Mouse (Mus musculus) liver, postnatal 0 days (tissue): Measurements from ENCODE around the gene Dusp18.

Experiments used
- CTCF ChIP-seq: sonication (generic); IDR thresholded peaks from 2 replicates; pipeline ENCODE4 v1.5.1; 2016; ENCODE audit warnings: antibody characterized with exemption, low read depth
- EP300 ChIP-seq: IDR thresholded peaks from 2 replicates; pipeline ENCODE4 v1.6.1; 2016; ENCODE audit warnings: antibody characterized with exemption, low read depth, mild to moderate bottlenecking

GRCm38 (mm10) chr11:3912100-3912874, 17.2 kb downstream of the Dusp18 start:
- TF ChIP-seq CTCF (no peak), EP300 (no peak)
